Mouse (Mus musculus) E14TG2a.4 (cell line): ENCODE measurements around the gene Prok2.

Experiments
- H3K27me3 ChIP-seq: 2 replicates; pipeline ENCODE4 v1.6.1; 2014; ENCODE audit warnings: low read length, control low read depth; ENCODE audit not compliant: insufficient read depth
- H3K36me3 ChIP-seq: 2 replicates; pipeline ENCODE4 v1.6.1; 2014; ENCODE audit warnings: low read length, control low read depth; ENCODE audit not compliant: insufficient read depth
- H3K4me1 ChIP-seq: replicated peaks from 2 replicates; pipeline ENCODE4 v1.6.1; 2014; ENCODE audit warnings: low read depth, low read length, control low read depth
- H3K4me3 ChIP-seq: replicated peaks from 2 replicates; pipeline ENCODE4 v1.5.1; 2014; ENCODE audit warnings: mild to moderate bottlenecking, low read length
- H3K9me3 ChIP-seq: 2 replicates; pipeline ENCODE4 v1.6.1; 2014; ENCODE audit warnings: low read length, control low read depth
- CTCF ChIP-seq: conservative IDR thresholded peaks from 2 replicates; pipeline ENCODE4 v1.5.1; 2014; ENCODE audit warnings: low read length
- NANOG ChIP-seq: IDR thresholded peaks from 2 replicates; pipeline ENCODE4 v1.6.1; 2014; ENCODE audit warnings: borderline replicate concordance, low read length, mixed read lengths
- POU5F1 ChIP-seq: IDR thresholded peaks from 2 replicates; pipeline ENCODE4 v1.6.1; 2014; ENCODE audit warnings: low read length, borderline replicate concordance

The Prok2 gene

GRCm38 (mm10) chr6:99678108-99678507 is 48.1 kb downstream of the Prok2 start:
- Histone ChIP-seq H3K4me1 (no peaks in the 10 kb centered on the region; the same call in 1 of the 2 replicates), H3K36me3 (no peaks in the 10 kb centered on the region), H3K9me3 (no peaks in the 10 kb centered on the region), H3K27me3 (no peaks in the 10 kb centered on the region; the same call in 1 of the 2 replicates), H3K4me3 (no peak overlapping the region)
- TF ChIP-seq CTCF (no peak), NANOG (no peak), POU5F1 (no peak)

GRCm38 (mm10) chr6:99677325-99677724 is 48.9 kb downstream of the Prok2 start:
- Histone ChIP-seq H3K4me3 (no peak overlapping the region), H3K9me3 (no peaks in the 10 kb centered on the region), H3K36me3 (no peaks in the 10 kb centered on the region), H3K4me1 (no peaks in the 10 kb centered on the region; the same call in 1 of the 2 replicates), H3K27me3 (no peaks in the 10 kb centered on the region; the same call in 1 of the 2 replicates)
- TF ChIP-seq POU5F1 (no peak), CTCF (no peak), NANOG (no peak)

- TF ChIP-seq NANOG (no peak), POU5F1 (no peak), CTCF (no peak)
- peaks cover 6% of the 10 kb centered on the region; the same call in 1 of the 2 replicates for H3K4me1 ChIP-seq
- H3K27me3 ChIP-seq: no peaks in the 10 kb centered on the region; the same call in 1 of the 2 replicates
Observed at GRCm38 (mm10) chr6:99674482-99674881, 51.7 kb downstream of the Prok2 start.

GRCm38 (mm10) chr6:99671768-99672167 is 54.4 kb downstream of the Prok2 start:
- Histone ChIP-seq H3K36me3 (no peaks in the 10 kb centered on the region), H3K27me3 (peaks cover 20% of the 10 kb centered on the region)
- TF ChIP-seq CTCF: no peak
- no peak for TF ChIP-seq NANOG
- no peak for TF ChIP-seq POU5F1

More at GRCm38 (mm10) chr6:99674482-99674881, 51.7 kb downstream of the Prok2 start:
- Histone ChIP-seq H3K9me3 (no peaks in the 10 kb centered on the region), H3K4me3 (no peak overlapping the region), H3K36me3 (no peaks in the 10 kb centered on the region)

GRCm38 (mm10) chr6:99670481-99671119 is 55.6 kb downstream of the Prok2 start:
- Histone ChIP-seq H3K4me3 (no peak overlapping the region), H3K36me3 (no peaks in the 10 kb centered on the region), H3K27me3 (peaks cover 31% of the 10 kb centered on the region), H3K9me3 (no peaks in the 10 kb centered on the region), H3K4me1 (peaks cover 22% of the 10 kb centered on the region; the same call in 1 of the 2 replicates)
- TF ChIP-seq POU5F1: no peak
- TF ChIP-seq NANOG: no peak
- TF ChIP-seq CTCF: peak; percentile 42

More at GRCm38 (mm10) chr6:99671768-99672167, 54.4 kb downstream of the Prok2 start:
- no peaks in the 10 kb centered on the region for H3K9me3 ChIP-seq
- H3K4me3 ChIP-seq: no peak overlapping the region
- peaks cover 16% of the 10 kb centered on the region; the same call in 1 of the 2 replicates for H3K4me1 ChIP-seq

GRCm38 (mm10) chr6:99669481-99670325 is 56.5 kb downstream of the Prok2 start:
- H3K4me1 ChIP-seq: peaks cover 22% of the 10 kb centered on the region; the same call in 1 of the 2 replicates
- no peaks in the 10 kb centered on the region for H3K9me3 ChIP-seq
- H3K4me3 ChIP-seq: no peak overlapping the region
- H3K27me3 ChIP-seq: peaks cover 39% of the 10 kb centered on the region
- no peak for TF ChIP-seq CTCF
- no peak for TF ChIP-seq NANOG
- no peak for TF ChIP-seq POU5F1
- H3K36me3 ChIP-seq: no peaks in the 10 kb centered on the region

- no peak for TF ChIP-seq CTCF
- TF ChIP-seq POU5F1: no peak
- TF ChIP-seq NANOG: no peak
- no peaks in the 10 kb centered on the region for H3K9me3 ChIP-seq
Observed at GRCm38 (mm10) chr6:99667290-99667689, 58.9 kb downstream of the Prok2 start.

More at GRCm38 (mm10) chr6:99667290-99667689, 58.9 kb downstream of the Prok2 start:
- H3K27me3 ChIP-seq: peaks cover 55% of the 10 kb centered on the region
- peaks cover 22% of the 10 kb centered on the region; the same call in 1 of the 2 replicates for H3K4me1 ChIP-seq
- no peak overlapping the region for H3K4me3 ChIP-seq
- H3K36me3 ChIP-seq: no peaks in the 10 kb centered on the region
